Mouse (Mus musculus) kidney, postnatal 36 days (tissue): ENCODE measurements at regions not wholly inside any gene's neighbourhood (a gene's known extent, or its start where the extent isn't known, plus 50 kb on each side); places are given as distances from the start of the nearest gene placed in this dataset.

ENCODE experiments used
- DNase-seq, 2 experiments: peaks; one replicate each; pipeline ENCODE4 v3.0.0; 2021 to 2022; ENCODE audit warnings: mixed read lengths in 2 of 2

DNA sequence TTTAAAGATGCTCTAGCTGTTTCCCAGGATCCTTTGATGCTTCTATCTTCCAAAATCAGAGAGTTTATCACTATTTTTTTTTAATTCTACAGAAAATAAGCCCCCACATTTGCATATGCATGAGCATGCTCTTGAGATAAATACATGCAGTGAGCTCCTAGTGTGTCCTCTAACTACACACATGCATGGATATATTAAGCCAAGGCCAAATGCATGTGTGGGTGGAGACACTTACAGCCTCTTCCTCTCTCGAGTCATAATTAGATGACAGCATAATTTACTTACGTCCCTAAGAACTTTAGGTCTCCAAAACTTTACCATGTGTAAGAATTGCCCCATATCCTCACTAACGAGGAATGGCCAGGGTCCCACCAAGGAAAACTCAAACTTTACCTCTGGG lies 189.9 kb upstream of the Gcfc2 start:
- DNase-seq, result no peak

DNA sequence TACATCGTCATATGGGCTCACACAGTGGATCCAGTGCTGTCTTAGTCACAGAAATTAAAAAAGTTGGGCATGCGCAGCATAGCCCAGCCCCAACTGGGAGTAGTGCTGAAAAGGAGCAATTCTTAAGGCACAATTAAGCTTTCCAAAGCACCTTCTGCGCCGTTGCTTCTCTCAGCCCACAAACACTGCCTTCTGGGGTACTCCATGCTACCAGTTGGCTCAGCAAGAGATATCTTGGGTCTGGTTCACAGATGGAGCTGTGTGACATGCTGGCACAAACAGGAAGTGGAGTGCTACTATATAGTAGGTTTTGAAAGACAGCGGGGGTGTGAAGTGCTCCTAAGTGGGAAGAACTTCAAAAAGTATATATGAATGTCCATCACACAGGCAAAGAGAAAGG lies 185.0 kb upstream of the Gcfc2 start:
- no peak for DNase-seq

DNA sequence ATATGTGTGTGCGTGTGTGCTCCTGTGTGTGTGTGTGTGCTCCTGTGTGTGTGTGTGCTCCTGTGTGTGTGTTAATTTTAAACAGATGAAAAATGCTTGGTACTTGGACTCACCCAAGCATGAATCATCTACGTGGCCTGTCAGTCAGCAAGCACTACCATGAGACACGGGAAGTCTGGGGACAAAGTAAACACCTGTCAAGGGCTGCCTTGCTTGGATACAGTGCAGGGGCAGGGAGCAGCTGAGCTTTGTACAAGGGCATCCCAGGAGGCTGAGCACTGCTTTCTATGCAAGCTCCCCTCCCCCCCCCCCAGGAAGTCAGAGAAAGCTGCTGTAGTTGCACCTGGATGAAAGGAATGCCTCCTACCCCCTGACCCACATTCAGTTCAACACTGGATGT lies 173.8 kb upstream of the Gcfc2 start:
- no peak for DNase-seq

DNA sequence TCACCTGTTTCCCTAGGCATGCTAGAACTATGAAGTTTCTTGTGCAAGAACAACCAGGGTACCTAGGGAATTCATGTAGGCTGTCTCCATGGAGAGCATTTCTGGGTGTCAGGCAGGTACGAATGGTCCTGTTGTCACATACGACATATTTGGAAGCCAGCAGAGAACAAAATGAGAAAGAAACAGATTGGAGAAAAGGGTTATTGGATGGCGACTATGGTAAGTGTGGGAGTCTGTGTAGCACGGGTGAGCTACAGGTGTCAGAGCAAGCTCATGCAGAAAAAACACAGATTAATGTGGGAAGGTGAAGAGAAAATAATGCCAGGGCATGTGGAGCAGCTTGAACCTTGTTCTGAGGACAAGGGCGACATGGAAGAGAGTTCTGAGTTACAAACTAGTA lies 171.8 kb upstream of the Gcfc2 start:
- no peak for DNase-seq

DNA sequence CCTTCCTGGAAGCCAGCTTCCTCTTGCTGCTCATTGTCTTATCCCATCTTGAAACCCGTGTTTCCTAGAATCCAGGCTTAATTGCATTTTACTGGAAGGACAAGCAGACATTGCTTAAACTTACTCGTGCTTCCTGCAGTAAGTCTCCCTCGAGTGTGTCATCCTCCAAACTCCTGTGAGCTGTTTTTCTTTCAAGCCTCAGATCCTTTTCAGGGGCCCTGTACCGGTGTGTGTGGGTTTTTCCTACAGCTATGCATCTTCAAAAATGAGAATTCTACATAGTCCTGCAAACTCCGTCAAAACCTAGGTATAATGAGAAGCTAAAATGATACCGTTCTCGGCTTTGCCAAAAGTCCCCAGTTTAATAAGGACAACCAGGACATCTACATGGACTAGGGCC lies 167.2 kb upstream of the Gcfc2 start:
- no peak for DNase-seq

DNA sequence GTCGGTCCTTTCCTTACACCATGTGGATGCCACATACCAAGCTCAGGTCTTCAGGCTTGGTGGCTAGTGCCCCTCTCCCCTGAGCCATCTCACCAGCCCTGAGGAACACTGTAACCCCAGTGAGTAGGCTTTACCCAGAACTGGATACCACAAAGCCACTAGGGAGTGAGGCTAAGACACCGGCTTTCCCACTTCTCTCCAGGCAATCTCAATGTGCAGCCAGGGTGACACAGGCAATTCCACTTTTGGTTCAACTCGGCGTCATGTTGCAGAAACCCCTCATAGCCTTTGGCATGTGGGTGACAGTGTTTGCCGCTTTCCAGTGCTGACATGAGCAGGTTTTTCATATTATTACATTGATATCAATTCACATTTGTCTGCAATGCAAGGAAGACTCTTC lies 164.6 kb upstream of the Gcfc2 start:
- DNase-seq, result no peak

DNA sequence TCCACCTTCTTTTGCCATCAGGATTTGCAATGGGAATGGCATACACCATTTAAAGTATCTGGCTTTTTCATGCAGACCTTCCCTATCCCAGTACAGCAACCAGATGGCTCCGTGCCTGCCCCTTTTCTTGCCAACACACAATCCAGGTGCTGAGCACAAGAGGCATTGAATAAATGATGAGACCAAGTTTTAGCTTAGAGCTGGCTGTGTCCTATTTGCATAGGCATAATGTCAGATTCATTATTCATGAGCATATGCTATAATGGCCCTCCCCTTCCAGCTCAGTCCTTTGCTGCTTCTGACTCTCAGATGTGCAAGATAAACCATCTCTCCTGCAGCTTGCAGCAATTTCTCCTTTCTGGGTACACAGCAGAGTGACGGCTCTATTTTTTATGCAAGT lies 163.3 kb upstream of the Gcfc2 start:
- no peak for DNase-seq

DNA sequence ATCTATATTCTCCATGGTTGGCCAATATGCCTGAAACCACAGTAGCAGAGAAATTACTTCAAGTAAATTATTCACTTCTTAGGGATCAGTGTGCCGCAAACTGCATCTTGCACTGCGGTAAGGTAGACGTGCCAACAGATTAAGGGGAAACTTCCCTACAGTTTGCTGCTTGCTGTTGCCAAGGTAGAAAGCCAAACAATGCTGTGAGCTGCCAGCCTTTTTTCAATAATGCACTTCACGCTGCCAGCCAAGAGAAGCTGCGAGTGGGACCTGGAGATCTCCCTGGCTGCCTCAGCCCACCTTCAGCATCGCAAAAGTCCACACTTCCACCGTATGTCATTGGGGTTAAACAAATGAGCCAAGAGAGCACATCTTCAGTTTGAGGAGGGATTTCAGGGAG lies 157.6 kb upstream of the Gcfc2 start:
- no peak for DNase-seq

DNA sequence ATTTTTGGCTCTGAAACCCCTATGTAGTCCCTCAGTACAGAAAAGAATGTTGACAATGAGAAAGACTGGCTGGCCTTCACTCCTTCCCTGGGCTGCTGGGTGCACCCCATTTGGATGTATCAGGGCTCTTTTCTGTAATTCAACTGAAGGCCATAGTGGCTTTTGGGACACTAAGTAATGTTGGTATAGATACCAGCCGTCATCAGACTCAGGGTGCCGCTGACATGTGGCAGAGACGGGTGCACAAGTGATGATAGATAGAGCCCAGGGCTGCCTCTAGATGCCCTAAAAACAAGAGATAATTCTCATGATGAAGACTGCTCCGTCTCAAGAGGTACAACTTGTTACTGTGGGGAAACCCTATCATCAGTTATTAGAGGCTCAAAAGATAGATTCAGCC lies 156.7 kb upstream of the Gcfc2 start:
- no peak for DNase-seq

DNA sequence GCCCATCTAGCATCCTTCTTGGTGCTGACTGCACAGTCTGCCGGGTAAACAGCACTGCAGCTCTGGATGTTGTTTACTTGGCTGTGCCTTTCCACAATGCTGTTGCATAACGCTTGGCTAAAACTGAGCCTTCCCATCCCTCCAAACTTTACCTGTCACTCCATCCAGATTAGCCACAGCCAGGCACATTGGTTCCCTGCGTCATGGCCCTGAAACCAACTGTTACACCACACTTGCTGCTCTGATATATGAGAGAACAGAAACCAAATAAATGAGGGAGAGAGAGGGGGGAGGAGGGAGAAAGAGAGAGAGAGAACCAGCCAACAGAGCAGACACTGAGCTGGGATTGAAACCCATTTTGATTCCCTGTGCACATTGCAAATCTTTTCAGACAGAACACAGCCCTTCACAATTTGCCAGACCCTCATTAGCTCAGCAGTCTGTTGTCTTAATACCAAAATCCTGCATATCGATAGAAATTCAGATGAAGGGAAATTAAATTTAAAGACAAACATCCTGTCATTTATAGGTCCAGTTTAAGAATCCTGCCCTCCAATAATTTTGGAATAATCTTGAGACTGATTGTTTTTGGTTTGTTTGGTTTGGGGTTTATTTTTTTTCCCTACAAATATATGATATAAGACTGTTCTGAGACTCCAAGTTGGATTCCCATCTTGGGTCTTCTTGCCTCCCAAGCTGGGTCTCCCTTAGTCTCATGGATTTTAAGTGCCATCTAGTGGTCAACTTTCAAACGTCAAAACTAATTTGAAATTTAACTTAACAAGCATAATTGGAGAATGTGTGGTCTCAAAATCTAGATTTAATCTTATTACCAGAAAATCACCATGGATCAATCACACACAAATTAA lies 154.6 kb upstream of the Gcfc2 start:
- DNase-seq, result peak in 1 of 2 experiments; percentile 12

DNA sequence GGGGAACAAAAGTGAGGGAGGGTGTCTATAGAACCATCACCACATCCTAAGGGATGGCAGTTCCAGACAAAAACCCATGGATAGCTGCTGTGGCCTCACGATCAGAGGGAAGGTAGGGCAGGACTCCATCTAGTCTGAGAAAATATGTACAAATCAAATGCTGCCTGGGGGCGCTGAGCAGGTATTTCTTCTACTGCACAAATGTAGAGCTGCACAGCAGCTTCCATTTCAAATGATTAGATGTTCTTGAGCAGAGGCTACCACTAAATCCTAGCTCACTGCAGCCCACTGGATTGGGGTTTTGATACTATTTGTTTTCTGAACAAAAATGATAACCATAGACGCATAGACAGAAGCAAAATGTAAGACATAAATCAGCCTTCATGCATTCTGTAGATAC lies 153.2 kb upstream of the Gcfc2 start:
- no peak for DNase-seq

DNA sequence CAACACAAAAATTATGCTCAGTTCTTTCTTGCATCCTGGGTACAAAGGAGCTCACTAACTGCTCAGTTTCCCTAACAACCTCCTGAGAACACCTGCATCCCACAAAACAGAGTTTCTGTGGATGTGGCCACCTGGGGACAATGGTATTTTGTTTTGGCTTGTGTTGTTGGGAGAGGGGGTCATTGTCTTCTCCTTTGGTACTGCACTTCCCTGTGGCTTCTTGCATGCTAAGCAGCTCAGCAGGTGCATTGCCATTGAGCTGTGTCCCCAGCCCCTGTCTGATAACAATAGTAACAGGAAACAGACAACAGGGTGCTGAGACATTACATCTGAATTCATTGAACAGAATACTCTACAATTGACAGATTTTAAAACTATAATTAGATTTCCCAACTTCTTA lies 151.6 kb upstream of the Gcfc2 start:
- no peak for DNase-seq

DNA sequence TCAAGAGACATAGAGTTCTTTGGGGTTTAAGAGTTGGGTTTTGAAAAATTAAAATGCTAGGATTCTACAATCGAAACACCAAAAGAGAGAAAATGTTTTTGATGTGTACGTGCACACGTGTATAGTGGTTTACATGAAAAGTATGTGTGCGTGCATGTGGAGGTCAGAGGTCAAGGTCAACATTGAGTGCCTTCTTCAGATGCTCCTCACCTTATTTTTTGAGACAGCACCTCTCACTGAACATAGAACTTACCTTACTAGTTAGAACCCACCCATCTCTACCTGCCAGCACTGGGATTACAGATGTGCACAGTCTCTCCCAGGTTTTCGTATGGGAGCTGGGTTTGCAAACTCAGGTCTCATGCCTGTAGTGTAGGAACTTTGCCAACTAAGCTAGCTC lies 141.3 kb upstream of the Gcfc2 start:
- no peak for DNase-seq

DNA sequence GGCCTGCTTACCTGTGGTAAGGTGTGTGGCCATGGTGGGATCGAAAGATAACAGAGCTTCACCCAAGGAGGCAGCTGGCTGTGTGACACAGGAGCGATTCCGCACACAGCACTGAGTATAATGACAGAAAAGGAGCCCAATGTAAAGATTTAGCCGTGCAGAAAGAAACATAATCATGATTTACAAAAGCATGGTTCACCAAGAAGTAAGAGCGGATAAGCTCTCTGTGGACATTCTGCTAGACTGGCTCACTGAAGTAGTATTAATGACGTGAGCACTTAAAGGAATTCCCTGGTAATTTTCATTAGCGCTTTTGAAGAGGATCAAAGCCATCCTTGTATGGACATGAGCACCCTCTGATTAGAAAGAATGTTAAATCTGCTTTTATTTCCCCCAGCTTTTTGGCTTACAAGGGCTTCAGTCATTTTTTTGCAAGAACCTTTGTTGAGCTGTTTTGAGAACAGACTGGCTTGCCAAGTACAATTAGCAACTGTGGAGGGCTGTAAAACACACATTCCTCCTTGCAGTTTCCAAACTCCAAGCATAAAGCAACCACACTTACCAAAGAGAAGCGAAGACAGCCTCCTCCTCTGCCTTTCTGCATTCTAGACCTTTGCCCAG lies 140.5 kb upstream of the Gcfc2 start:
- no peak for DNase-seq

DNA sequence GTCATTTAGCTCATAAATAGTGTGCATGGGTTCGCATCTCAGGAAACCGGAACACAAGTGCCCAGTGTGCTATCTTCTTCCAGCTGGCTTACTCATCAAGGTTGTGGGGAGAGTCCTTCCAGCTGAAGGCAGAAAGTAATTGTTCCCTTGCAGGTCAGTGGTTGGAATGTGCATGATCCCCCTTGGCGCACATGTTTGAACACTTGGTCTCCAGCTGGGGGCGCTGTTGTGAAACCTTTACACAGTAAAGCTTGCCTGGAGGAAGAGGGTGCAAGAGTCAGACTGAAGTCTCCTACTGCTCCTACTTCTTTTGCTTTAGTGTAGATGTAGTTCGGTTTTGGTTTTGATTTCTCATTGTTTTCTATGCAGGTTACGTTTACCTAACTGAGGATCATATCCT lies 128.2 kb upstream of the Gcfc2 start:
- DNase-seq, result peak in 1 of 2 experiments; percentile 9

DNA sequence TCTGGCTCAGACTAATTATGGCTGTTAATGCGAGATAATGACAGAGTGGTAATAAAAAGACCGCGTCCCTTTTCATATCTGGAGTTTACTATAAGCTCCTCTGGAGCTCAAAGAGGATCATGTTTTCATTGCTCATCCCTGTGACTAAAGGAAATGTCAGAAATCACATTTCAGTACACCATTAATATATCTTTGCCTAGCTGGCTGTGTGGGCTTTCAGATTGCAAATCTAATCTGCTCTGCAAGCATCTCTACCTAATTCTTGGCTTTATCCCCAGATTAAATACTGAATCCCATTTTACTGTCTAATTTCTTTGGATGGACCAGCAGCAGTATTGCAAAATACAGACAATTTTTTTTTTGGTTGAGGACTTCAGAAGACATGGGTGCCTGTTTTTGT lies 122.6 kb upstream of the Gcfc2 start:
- DNase-seq, result no peak

DNA sequence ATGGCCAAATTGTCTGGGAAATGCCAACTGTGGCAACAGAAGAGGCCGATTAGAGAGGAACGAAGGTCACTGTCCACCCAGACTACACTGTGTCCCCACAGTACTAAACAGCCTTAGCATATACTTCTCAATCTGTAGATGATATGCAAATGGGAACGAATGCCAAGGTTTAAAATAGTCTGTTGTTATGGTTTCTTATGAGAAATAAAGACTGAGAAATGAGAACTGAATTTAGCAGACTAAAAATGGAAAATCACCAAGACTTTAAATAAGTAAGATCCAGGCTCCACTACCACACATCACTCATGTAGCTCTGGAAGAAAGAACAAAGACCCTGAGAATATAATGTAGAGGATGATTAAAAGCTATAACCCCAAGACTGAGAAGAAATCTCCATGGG lies 121.7 kb upstream of the Gcfc2 start:
- DNase-seq, result no peak

DNA sequence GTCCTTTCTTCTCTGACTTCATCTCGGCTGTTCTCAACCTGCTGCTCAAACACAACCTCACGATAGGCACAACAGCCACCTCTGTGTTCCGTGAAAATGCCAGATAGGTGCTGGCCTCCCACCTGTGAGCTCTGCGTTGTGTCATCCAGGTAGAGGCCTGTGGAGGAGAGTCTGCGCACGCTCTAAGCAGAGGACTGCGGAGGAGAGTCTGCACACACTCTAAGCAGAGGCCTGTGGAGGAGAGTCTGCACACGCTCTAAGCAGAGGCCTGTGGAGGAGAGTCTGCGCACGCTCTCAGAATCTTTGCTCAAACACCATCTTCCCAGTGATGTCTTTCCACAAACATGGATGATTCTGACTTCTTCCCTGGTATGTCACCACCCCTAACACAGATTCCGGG lies 117.5 kb upstream of the Gcfc2 start:
- no peak for DNase-seq

DNA sequence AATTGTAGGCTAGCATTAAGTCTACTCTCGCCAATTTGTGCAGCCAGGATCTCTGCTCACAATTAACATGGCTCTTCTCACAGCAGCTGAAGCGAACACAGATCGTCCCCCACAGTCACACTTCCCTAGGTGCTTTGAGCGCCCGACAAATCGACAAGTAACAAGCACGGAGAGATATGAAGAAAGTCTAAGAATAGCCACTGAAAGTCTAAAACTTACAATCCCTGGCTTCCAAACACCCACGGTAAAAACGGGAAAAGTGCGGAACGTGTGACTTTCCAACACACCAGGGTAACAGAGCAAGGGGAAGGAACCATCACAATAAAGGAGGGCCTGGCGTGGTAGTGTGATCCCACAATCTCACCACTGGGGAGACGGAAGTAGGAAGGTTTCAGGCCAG lies 114.8 kb upstream of the Gcfc2 start:
- no peak for DNase-seq

DNA sequence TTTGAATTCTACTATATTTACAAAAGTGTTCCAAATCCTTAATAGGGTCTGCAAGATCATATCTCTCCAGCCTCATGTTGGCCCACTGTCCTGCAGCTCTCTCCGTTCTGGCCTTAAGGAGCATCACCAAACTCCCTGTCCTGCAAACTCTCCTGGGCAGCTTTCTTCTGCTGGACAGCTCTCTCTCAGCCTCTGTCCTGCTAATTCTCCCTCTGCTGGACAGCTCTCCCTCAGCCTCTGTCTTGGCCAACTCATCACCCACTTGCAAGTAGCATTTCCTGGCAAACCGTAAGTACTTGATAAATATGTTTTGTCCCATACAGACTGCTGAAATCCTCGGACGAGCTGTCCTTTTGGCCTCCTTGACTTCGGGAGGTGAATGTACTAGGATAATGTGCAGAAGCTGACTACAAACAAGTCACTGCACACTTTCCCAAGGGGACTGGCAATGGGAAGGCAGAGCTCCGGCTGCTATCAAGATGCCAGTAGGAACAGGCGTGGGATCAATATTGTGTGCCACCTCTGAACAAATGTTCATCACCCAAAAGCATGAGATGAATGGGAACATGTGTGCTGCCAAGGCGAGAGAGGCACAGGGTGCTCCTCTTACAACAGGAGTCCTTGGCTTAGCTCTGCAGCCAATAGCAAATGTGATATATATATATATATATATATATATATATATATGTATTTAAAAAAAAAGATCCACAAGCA lies 108.1 kb upstream of the Gcfc2 start:
- DNase-seq, result no peak

DNA sequence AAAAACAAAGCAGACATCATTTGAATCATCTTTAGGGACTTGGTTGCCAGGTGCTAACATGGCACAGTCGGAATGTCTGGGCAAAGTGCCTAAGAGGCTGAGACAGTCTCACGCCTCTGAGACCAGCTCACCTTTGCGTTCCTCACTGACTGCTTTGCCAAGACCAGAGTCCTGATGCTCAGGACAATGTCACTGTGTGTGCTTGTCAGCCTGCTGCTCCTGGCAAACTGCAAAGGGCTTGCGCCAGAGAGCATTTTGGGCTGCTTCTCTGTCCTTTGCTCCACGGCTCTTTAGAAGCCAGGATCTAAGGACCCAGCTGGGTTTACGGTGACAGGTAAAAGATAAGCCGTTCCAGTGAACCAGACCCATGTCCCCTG lies 107.5 kb upstream of the Gcfc2 start:
- DNase-seq, result no peak

DNA sequence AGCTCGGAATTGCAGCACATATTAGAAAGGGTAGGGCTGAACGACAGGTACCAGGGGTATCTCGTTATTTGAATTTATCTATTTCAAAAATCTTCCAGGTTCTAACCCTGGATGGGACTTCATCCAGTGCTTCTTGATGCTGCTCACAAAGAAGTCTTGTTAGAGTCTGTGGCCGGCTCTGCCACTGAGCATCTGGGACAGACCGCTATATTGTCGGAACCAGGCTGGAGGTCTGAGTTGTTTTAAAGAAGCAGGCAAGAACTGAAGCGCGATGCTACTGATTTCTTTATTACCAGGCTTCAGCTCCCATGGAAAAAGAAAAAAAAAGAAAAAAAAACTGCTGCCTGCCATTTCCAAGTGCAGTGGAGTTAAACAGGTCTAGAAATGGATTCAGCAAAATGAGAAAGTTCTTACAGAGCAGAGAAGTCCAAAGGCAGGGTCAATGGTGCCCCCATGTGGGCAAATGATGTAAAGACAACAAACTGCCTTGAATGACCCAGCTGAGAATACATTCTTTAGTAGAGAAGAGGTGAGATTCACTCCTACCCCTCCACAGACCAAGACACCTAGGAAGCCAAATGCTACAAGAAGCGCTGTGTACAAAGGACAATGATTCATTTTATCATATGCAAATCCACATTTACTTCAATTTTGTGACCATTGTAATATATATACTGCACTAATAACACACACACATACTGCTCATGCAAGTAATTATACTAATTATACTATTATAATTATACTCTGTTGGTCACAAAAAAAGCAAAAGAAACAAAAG lies 106.2 kb upstream of the Gcfc2 start:
- DNase-seq, result peak; percentile 12 to 62

DNA sequence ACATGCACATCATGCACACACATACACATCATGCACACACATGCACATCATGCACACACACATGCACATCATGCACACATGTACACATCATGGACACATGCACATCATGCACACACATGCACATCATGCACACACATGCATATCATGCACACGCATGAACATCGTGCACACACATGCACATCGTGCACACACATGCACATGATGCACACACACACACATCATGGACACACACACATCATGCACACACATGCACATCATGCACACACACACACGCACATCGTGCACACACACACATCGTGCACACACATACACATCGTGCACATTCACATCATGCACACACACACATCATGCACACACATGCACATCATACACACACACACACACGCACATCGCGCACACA lies 104.9 kb upstream of the Gcfc2 start:
- no peak for DNase-seq
